Mouse (Mus musculus): ENCODE data around the gene Pmp22.

- no peak for TF ChIP-seq ZC3H11A (IDR thresholded peaks at IDR 0.05; ENCODE audit: low read depth, low read length)
- no peak for TF ChIP-seq MAZ (IDR thresholded peaks at IDR 0.05; ENCODE audit: low read depth, low read length)
- no peak for TF ChIP-seq EP300 (IDR thresholded peaks at IDR 0.05; ENCODE audit: low read depth in 1 of 2, low read length in 2 of 2)
- no peak for TF ChIP-seq ETS1 (IDR thresholded peaks at IDR 0.05; ENCODE audit: low read depth, low read length)
- TF ChIP-seq CTCF (IDR thresholded peaks at IDR 0.05 in 2 of 3, conservative IDR thresholded peaks at IDR 0.05 in 1 of 3; ENCODE audit: control insufficient read depth in 1 of 3, insufficient read depth in 1 of 3, low read depth in 2 of 3, low read length in 3 of 3, poor library complexity in 1 of 3, severe bottlenecking in 1 of 3): no peak
- TF ChIP-seq POLR2A (IDR thresholded peaks at IDR 0.05; ENCODE audit: control insufficient read depth in 1 of 2, insufficient read depth in 1 of 2, low read depth in 1 of 2, low read length in 2 of 2, poor library complexity in 1 of 2): no peak
- TF ChIP-seq MYB (IDR thresholded peaks at IDR 0.05; ENCODE audit: low read depth, low read length): no peak
- TF ChIP-seq BHLHE40 (IDR thresholded peaks at IDR 0.05; ENCODE audit: borderline replicate concordance, low read depth, low read length): no peak
- no peak for TF ChIP-seq KAT2A (conservative IDR thresholded peaks at IDR 0.05; ENCODE audit: low read depth, low read length)
- TF ChIP-seq GATA1 (IDR thresholded peaks at IDR 0.05; ENCODE audit: low read depth, low read length): no peak
- TF ChIP-seq MAX (IDR thresholded peaks at IDR 0.05; ENCODE audit: low read length): no peak
Observed at GRCm38 (mm10) chr11:63092271-63092670, 36.5 kb upstream of the Pmp22 start.
